8 mouse cellular contexts compared by ENCODE assay signal in genomic region chr12:81781105-81781909, GRCm38 (mm10). TPM values are rescaled to one million over a fixed set of nuclear protein-coding genes. Genes with fewer than 3 reads are reported as not detected.
DNase-seq lines count a peak whose midpoint lies in the region; ATAC-seq and TF ChIP-seq lines count a peak whose summit lies in the region.

Gene Map3k9 (minus strand): TSS chr12:81781175.

- no peak for TF ChIP-seq POLR2A in myocyte (IDR thresholded peaks at IDR 0.05; ENCODE audit: insufficient read length, low read depth)

- no peaks in the 10 kb centered on the region for H3K79me2 ChIP-seq in myocyte (ENCODE audit: control insufficient read depth, insufficient read depth)

- H3K27ac ChIP-seq in brown adipose tissue, adult 24 weeks (replicated peaks; ENCODE audit: low read depth, low read length) = no peak within 1 kb of the TSS
- H3K27ac ChIP-seq in heart, embryonic 14.5 days (replicated peaks in 1 of 2; ENCODE audit: control insufficient read depth in 1 of 2, insufficient read depth in 1 of 2, low read depth in 2 of 2, low read length in 2 of 2) = no peak within 1 kb of the TSS
- no peak within 1 kb of the TSS for H3K27ac ChIP-seq in liver, embryonic 11.5 days (ENCODE audit: low read depth, low read length)

- H3K36me3 ChIP-seq in heart, embryonic 14.5 days (ENCODE audit: control insufficient read depth, insufficient read depth, low read length) = no peaks in the 10 kb centered on the region
- no peaks in the 10 kb centered on the region for H3K36me3 ChIP-seq in liver, embryonic 11.5 days (ENCODE audit: control insufficient read depth, insufficient read depth, low read length)
- H3K36me3 ChIP-seq in myocyte (ENCODE audit: control insufficient read depth, insufficient read depth) = no peaks in the 10 kb centered on the region

- no peak within 1 kb of the TSS for H3ac ChIP-seq in myocyte (ENCODE audit: control insufficient read depth, insufficient read length)

- peak; percentile 97 for ATAC-seq in heart, embryonic 14.5 days (ENCODE audit: insufficient number of reproducible peaks, insufficient read depth, low FRiP score, low read depth)
- peak; percentile 98 for ATAC-seq in liver, embryonic 11.5 days (replicated peaks; ENCODE audit: low FRiP score)

- peak within 1 kb of the TSS; percentile 78 for H3K4me3 ChIP-seq in brown adipose tissue, adult 24 weeks (ENCODE audit: insufficient read depth, low read depth, low read length)
- peak within 1 kb of the TSS; percentile 69 to 70 for H3K4me3 ChIP-seq in heart, embryonic 14.5 days (ENCODE audit: control insufficient read depth in 1 of 2, insufficient read depth in 1 of 2, low read depth in 1 of 2, low read length in 2 of 2)
- peak within 1 kb of the TSS; percentile 69 for H3K4me3 ChIP-seq in liver, embryonic 11.5 days (ENCODE audit: low read depth, low read length)
- peak within 1 kb of the TSS; percentile 2 for H3K4me3 ChIP-seq in myocyte

- H3K9me3 ChIP-seq in heart, embryonic 14.5 days (ENCODE audit: control insufficient read depth, low read length) = no peaks in the 10 kb centered on the region
- H3K9me3 ChIP-seq in liver, embryonic 11.5 days (ENCODE audit: control insufficient read depth, low read length) = no peaks in the 10 kb centered on the region

- peaks cover 57% of the 10 kb centered on the region for H3K27me3 ChIP-seq in heart, embryonic 14.5 days (ENCODE audit: control insufficient read depth, insufficient read depth, low read length)
- peaks cover 45% of the 10 kb centered on the region for H3K27me3 ChIP-seq in liver, embryonic 11.5 days (replicated peaks; ENCODE audit: control insufficient read depth, insufficient read depth, low read length)
- peaks cover 53% of the 10 kb centered on the region for H3K27me3 ChIP-seq in myocyte (ENCODE audit: control insufficient read depth, insufficient read depth, insufficient read length)

- no peaks in the 10 kb centered on the region for H3K4me1 ChIP-seq in brown adipose tissue, adult 24 weeks (ENCODE audit: control insufficient read depth, insufficient read depth, insufficient read length, low read length)
- peaks cover 2 to 12% of the 10 kb centered on the region in 2 experiments; a peak in 2 of 4 replicates for H3K4me1 ChIP-seq in heart, embryonic 14.5 days (ENCODE audit: control insufficient read depth in 2 of 2, insufficient read depth in 2 of 2, low read length in 2 of 2)
- peaks cover 9% of the 10 kb centered on the region for H3K4me1 ChIP-seq in liver, embryonic 11.5 days (replicated peaks; ENCODE audit: control insufficient read depth, insufficient read depth, low read length)

- WGBS in heart, embryonic 14.5 days = 1% methylated on average over 36 of the region's 56 CpGs
- 1% methylated on average over 41 of the region's 56 CpGs for WGBS in liver, embryonic 11.5 days

- H3K4me2 ChIP-seq in heart, embryonic 14.5 days (ENCODE audit: low read length) = peak within 1 kb of the TSS; percentile 98
- peak within 1 kb of the TSS; percentile 96 for H3K4me2 ChIP-seq in liver, embryonic 11.5 days
- H3K4me2 ChIP-seq in myocyte (ENCODE audit: low read depth) = peak within 1 kb of the TSS; percentile 79

- H3K9ac ChIP-seq in heart, embryonic 14.5 days (ENCODE audit: low read length) = peak within 1 kb of the TSS; percentile 65
- H3K9ac ChIP-seq in liver, embryonic 11.5 days (ENCODE audit: low read depth, low read length) = peak within 1 kb of the TSS; percentile 53

- DNase-seq in B cell, adult 2 months = peak; percentile 96 to 97
- peak; percentile 8 for DNase-seq in fat pad, adult 2 months (ENCODE audit: extremely low read depth, low read depth, low spot score)
- DNase-seq in kidney, postnatal 10 days = peak; percentile 94
- peak; percentile 92 for DNase-seq in liver, embryonic 11.5 days (ENCODE audit: low spot score)
- peak; percentile 84 to 92 for DNase-seq in spleen, postnatal 4 days (ENCODE audit: low spot score in 2 of 2)

TF ChIP-seq in myocyte, 11 proteins besides CTCF, POLR2A, EP300 and RAD21:
- no peak for TF ChIP-seq TCF12 (IDR thresholded peaks at IDR 0.05; ENCODE audit: insufficient read depth, poor library complexity, severe bottlenecking)
- no peak for TF ChIP-seq POLR2AphosphoS2 (IDR thresholded peaks at IDR 0.05; ENCODE audit: insufficient read length, low read depth)
- peak in 1 of 3 experiments; percentile 9 for TF ChIP-seq MYOG (IDR thresholded peaks at IDR 0.05; ENCODE audit: control insufficient read depth in 1 of 3, insufficient read depth in 1 of 3, insufficient read length in 2 of 3, low read depth in 2 of 3)
- no peak for TF ChIP-seq CEBPB (IDR thresholded peaks at IDR 0.05; ENCODE audit: insufficient read depth, poor library complexity, severe bottlenecking)
- no peak for TF ChIP-seq REST (IDR thresholded peaks at IDR 0.05; ENCODE audit: insufficient read depth, insufficient read length)
- no peak for TF ChIP-seq MAX (IDR thresholded peaks at IDR 0.05; ENCODE audit: low read depth)
- TF ChIP-seq SRF (IDR thresholded peaks at IDR 0.05; ENCODE audit: control insufficient read depth, insufficient read length, low read depth) = no peak
- peak in 1 of 3 experiments; percentile 41 for TF ChIP-seq MYOD1 (IDR thresholded peaks at IDR 0.05; ENCODE audit: control insufficient read depth in 1 of 3, insufficient read length in 2 of 3, low read depth in 2 of 3)
- TF ChIP-seq USF1 (IDR thresholded peaks at IDR 0.05; ENCODE audit: low read depth) = no peak
- TF ChIP-seq TCF3 (IDR thresholded peaks at IDR 0.05; ENCODE audit: insufficient read length, low read depth) = no peak
- no peak for TF ChIP-seq E2F4 (IDR thresholded peaks at IDR 0.05; ENCODE audit: insufficient read depth)

RNA-seq across cellular contexts. Expression of gene Map3k9, which starts in this region (rescaled TPM):
- polyA plus RNA-seq in brown adipose tissue, adult 24 weeks (2012; ENCODE audit: insufficient read depth, insufficient read length, missing spikeins) = 0.32 TPM in 1 of 2 replicates, not detected in the other
- 0.20 and 0.24 TPM in 2 replicates for polyA plus RNA-seq in heart, embryonic 14.5 days (2014; fragmentation: Nextera tagmentation; extraction: Ambion mirVana)
- polyA plus RNA-seq in liver, embryonic 11.5 days (2014; fragmentation: Nextera tagmentation; extraction: Ambion mirVana) = 0.13 and 0.32 TPM in 2 replicates
- 0.20 TPM for polyA plus RNA-seq in myocyte (2012; fragmentation: generic; extraction: Trizol)

Comparison
In these comparisons a context has a peak if more than half of its experiments do, and no peak if none do; other contexts are left out.
1. Peak in ATAC-seq, H3K4me3 ChIP-seq, H3K9ac ChIP-seq and H3K4me2 ChIP-seq in heart, embryonic 14.5 days; RNA of the gene not detected or under 1 TPM.
2. Peak in DNase-seq, ATAC-seq, H3K4me3 ChIP-seq, H3K9ac ChIP-seq and H3K4me2 ChIP-seq in liver, embryonic 11.5 days; RNA of the gene not detected or under 1 TPM.
3. DNase-seq: peak in every context shown above with its lines; median percentile 96 in B cell, adult 2 months; 94 in kidney, postnatal 10 days; 92 in liver, embryonic 11.5 days; 88 in spleen, postnatal 4 days; 8 in fat pad, adult 2 months.
4. H3K4me3 ChIP-seq: peak in every context shown above with its lines; median percentile 78 in brown adipose tissue, adult 24 weeks; 70 in heart, embryonic 14.5 days; 69 in liver, embryonic 11.5 days; 2 in myocyte.